Comparison of ENCODE assay signal across 34 mouse cellular contexts in genomic region chr7:122203936-122204335, GRCm38 (mm10). TPM values are rescaled to one million over a fixed set of nuclear protein-coding genes. Genes with fewer than 3 reads are reported as not detected.
DNase-seq lines count a peak whose midpoint lies in the region; ATAC-seq and TF ChIP-seq lines count a peak whose summit lies in the region.
"Had no signal": no experiment of that assay in that cellular context is flagged by ENCODE, and none has a peak within 500 bp of the region (broad histone marks: within the 10 kb centered on the region; RNA-seq: fewer than 3 reads in every experiment).

No protein-coding gene starts in this region.

- no peaks in the 10 kb centered on the region for H3K27me3 ChIP-seq in heart, embryonic 14.5 days (ENCODE audit: control insufficient read depth, insufficient read depth, low read length)
- no peaks in the 10 kb centered on the region for H3K27me3 ChIP-seq in lung, embryonic 14.5 days (ENCODE audit: insufficient read depth, low read length)
- no peaks in the 10 kb centered on the region for H3K27me3 ChIP-seq in intestine, postnatal 0 days (replicated peaks; ENCODE audit: control insufficient read depth, insufficient read depth, low read length)
- H3K27me3 ChIP-seq in forebrain, embryonic 13.5 days = no peaks in the 10 kb centered on the region
- H3K27me3 ChIP-seq: embryonic facial prominence, embryonic 13.5 days; hindbrain, embryonic 13.5 days; limb, embryonic 12.5 days; liver, embryonic 15.5 days; midbrain, embryonic 15.5 days had no signal

- H3K4me3 ChIP-seq in heart, embryonic 14.5 days (ENCODE audit: control insufficient read depth in 1 of 2, insufficient read depth in 1 of 2, low read depth in 1 of 2, low read length in 2 of 2) = no peak overlapping the region
- H3K4me3 ChIP-seq in lung, embryonic 14.5 days (ENCODE audit: low read depth, low read length) = no peak overlapping the region
- H3K4me3 ChIP-seq in intestine, postnatal 0 days (ENCODE audit: low read depth, low read length) = no peak overlapping the region
- no peak overlapping the region for H3K4me3 ChIP-seq in forebrain, embryonic 13.5 days
- H3K4me3 ChIP-seq: embryonic facial prominence, embryonic 13.5 days; forebrain, embryonic 10.5 days; hindbrain, embryonic 13.5 days; limb, embryonic 12.5 days; liver, embryonic 15.5 days; midbrain, embryonic 10.5 days; midbrain, embryonic 15.5 days; neural tube, embryonic 15.5 days had no signal

- WGBS in heart, embryonic 14.5 days = 45% methylated on average over 2 of the region's 2 CpGs
- WGBS in lung, embryonic 14.5 days = 36% methylated on average over 2 of the region's 2 CpGs
- 26% methylated on average over 2 of the region's 2 CpGs for WGBS in intestine, postnatal 0 days
- 55% methylated on average over 2 of the region's 2 CpGs for WGBS in forebrain, embryonic 13.5 days

- H3K9ac ChIP-seq in heart, embryonic 14.5 days (ENCODE audit: low read length) = no peak overlapping the region
- no peak overlapping the region for H3K9ac ChIP-seq in lung, embryonic 14.5 days
- no peak overlapping the region for H3K9ac ChIP-seq in intestine, postnatal 0 days (ENCODE audit: low read depth, low read length)
- no peak overlapping the region for H3K9ac ChIP-seq in forebrain, embryonic 13.5 days
- H3K9ac ChIP-seq: embryonic facial prominence, embryonic 13.5 days; hindbrain, embryonic 13.5 days; limb, embryonic 12.5 days; liver, embryonic 15.5 days; midbrain, embryonic 15.5 days; neural tube, embryonic 15.5 days had no signal

- no peak overlapping the region for H3K4me2 ChIP-seq in heart, embryonic 14.5 days (ENCODE audit: low read length)
- no peak overlapping the region for H3K4me2 ChIP-seq in lung, embryonic 14.5 days
- H3K4me2 ChIP-seq in intestine, postnatal 0 days (replicated peaks; ENCODE audit: low read depth) = no peak overlapping the region
- no peak overlapping the region for H3K4me2 ChIP-seq in forebrain, embryonic 13.5 days
- H3K4me2 ChIP-seq: embryonic facial prominence, embryonic 13.5 days; hindbrain, embryonic 13.5 days; limb, embryonic 12.5 days; liver, embryonic 15.5 days; midbrain, embryonic 15.5 days; neural tube, embryonic 15.5 days had no signal

- DNase-seq in heart, postnatal 25 days (ENCODE audit: low spot score) = no peak
- DNase-seq in lung, embryonic 14.5 days = peak; percentile 28
- DNase-seq in lung, postnatal 36 days = no peak
- DNase-seq in left cerebral cortex, postnatal 25 days (ENCODE audit: low spot score in 2 of 2) = no peak
- DNase-seq: adrenal gland, postnatal 25 days; B cell, adult 2 months; cerebellum, adult 11-12 months; cerebellum, adult 9-11 months; heart, postnatal 36 days; kidney, adult 9 months; kidney, postnatal 10 days; layer of hippocampus, adult 9-11 months; lung, postnatal 14 days; retina, postnatal 1 day; right cerebral cortex, postnatal 14 days; thymus, adult 18-20 months; thymus, postnatal 25 days had no signal

- H3K9me3 ChIP-seq in heart, embryonic 14.5 days (ENCODE audit: control insufficient read depth, low read length) = no peaks in the 10 kb centered on the region
- no peaks in the 10 kb centered on the region for H3K9me3 ChIP-seq in lung, embryonic 14.5 days (ENCODE audit: low read depth, low read length)
- H3K9me3 ChIP-seq in intestine, postnatal 0 days (ENCODE audit: control insufficient read depth) = no peaks in the 10 kb centered on the region
- no peaks in the 10 kb centered on the region for H3K9me3 ChIP-seq in forebrain, embryonic 13.5 days (replicated peaks)
- H3K9me3 ChIP-seq: embryonic facial prominence, embryonic 13.5 days; forebrain, embryonic 10.5 days; hindbrain, embryonic 13.5 days; limb, embryonic 12.5 days; liver, embryonic 15.5 days; midbrain, embryonic 10.5 days; midbrain, embryonic 15.5 days; neural tube, embryonic 15.5 days had no signal

- ATAC-seq in heart, embryonic 14.5 days (ENCODE audit: insufficient number of reproducible peaks, insufficient read depth, low FRiP score, low read depth) = no peak
- ATAC-seq in lung, embryonic 14.5 days (ENCODE audit: insufficient read depth) = no peak
- ATAC-seq in intestine, postnatal 0 days = peak; percentile 46; the same call in 1 of the 2 replicates
- ATAC-seq in forebrain, embryonic 13.5 days = no peak
- ATAC-seq: forebrain, embryonic 16.5 days; midbrain, embryonic 15.5 days had no signal

- H3K27ac ChIP-seq in heart, embryonic 14.5 days (replicated peaks in 1 of 2; ENCODE audit: control insufficient read depth in 1 of 2, insufficient read depth in 1 of 2, low read depth in 2 of 2, low read length in 2 of 2) = peak overlapping the region; percentile 57 to 81; a peak in 3 of 4 replicates
- H3K27ac ChIP-seq in lung, embryonic 14.5 days (ENCODE audit: low read depth) = no peak overlapping the region
- no peak overlapping the region for H3K27ac ChIP-seq in intestine, postnatal 0 days (ENCODE audit: low read depth, low read length)
- no peak overlapping the region for H3K27ac ChIP-seq in forebrain, embryonic 13.5 days
- H3K27ac ChIP-seq: embryonic facial prominence, embryonic 13.5 days; forebrain, embryonic 10.5 days; hindbrain, embryonic 13.5 days; limb, embryonic 12.5 days; liver, embryonic 15.5 days; midbrain, embryonic 10.5 days; midbrain, embryonic 15.5 days; neural tube, embryonic 15.5 days had no signal

- peaks cover 0 to 2% of the 10 kb centered on the region in 2 experiments; a peak in 2 of 4 replicates for H3K4me1 ChIP-seq in heart, embryonic 14.5 days (ENCODE audit: control insufficient read depth in 2 of 2, insufficient read depth in 2 of 2, low read length in 2 of 2)
- H3K4me1 ChIP-seq in lung, embryonic 14.5 days (ENCODE audit: insufficient read depth) = no peaks in the 10 kb centered on the region
- H3K4me1 ChIP-seq in intestine, postnatal 0 days (replicated peaks; ENCODE audit: control insufficient read depth, insufficient read depth, low read length) = no peaks in the 10 kb centered on the region; the same call in 1 of the 2 replicates
- H3K4me1 ChIP-seq in forebrain, embryonic 13.5 days = no peaks in the 10 kb centered on the region
- H3K4me1 ChIP-seq: embryonic facial prominence, embryonic 13.5 days; forebrain, embryonic 10.5 days; hindbrain, embryonic 13.5 days; limb, embryonic 12.5 days; liver, embryonic 15.5 days; midbrain, embryonic 10.5 days; midbrain, embryonic 15.5 days; neural tube, embryonic 15.5 days had no signal

- TF ChIP-seq CTCF in lung, embryonic 14.5 days (IDR thresholded peaks at IDR 0.05; ENCODE audit: low read depth) = no peak
- TF ChIP-seq CTCF in intestine, postnatal 0 days (IDR thresholded peaks at IDR 0.05; ENCODE audit: low read depth) = no peak

- H3K36me3 ChIP-seq in heart, embryonic 14.5 days (ENCODE audit: control insufficient read depth, insufficient read depth, low read length) = no peaks in the 10 kb centered on the region
- no peaks in the 10 kb centered on the region for H3K36me3 ChIP-seq in lung, embryonic 14.5 days (ENCODE audit: insufficient read depth)
- H3K36me3 ChIP-seq in intestine, postnatal 0 days (ENCODE audit: control insufficient read depth, insufficient read depth) = no peaks in the 10 kb centered on the region
- no peaks in the 10 kb centered on the region for H3K36me3 ChIP-seq in forebrain, embryonic 13.5 days (ENCODE audit: poor library complexity, severe bottlenecking)
- H3K36me3 ChIP-seq: embryonic facial prominence, embryonic 13.5 days; forebrain, embryonic 10.5 days; hindbrain, embryonic 13.5 days; limb, embryonic 12.5 days; liver, embryonic 15.5 days; midbrain, embryonic 10.5 days; midbrain, embryonic 15.5 days; neural tube, embryonic 15.5 days had no signal

- intact Hi-C loops in heart, postnatal 25 days (cut with DNase I) = no loop called here
- intact Hi-C loops in left cerebral cortex, postnatal 25 days (cut with DNase I) = no loop called here

RNA-seq across cellular contexts. Expression of gene Chp2, which starts 15.4 kb away (rescaled TPM):
- 0.23 and 1.00 TPM in 2 replicates for polyA plus RNA-seq in heart, embryonic 14.5 days (2014; fragmentation: Nextera tagmentation; extraction: Ambion mirVana)
- total RNA-seq in heart, postnatal 25 days (2021) = 1 to 10 TPM; 2.5 to 3.0 TPM
- 0.53 and 0.84 TPM in 2 replicates for polyA plus RNA-seq in lung, embryonic 14.5 days (2014; fragmentation: Nextera tagmentation; extraction: Ambion mirVana)
- polyA plus RNA-seq in intestine, postnatal 0 days (2015; fragmentation: Nextera tagmentation; extraction: Ambion mirVana) = 54.5 and 60.2 TPM in 2 replicates
- polyA plus RNA-seq in forebrain, embryonic 13.5 days (2015; fragmentation: Nextera tagmentation; extraction: Ambion mirVana) = 0.22 and 0.67 TPM in 2 replicates
- 1 to 10 TPM; 3.3 to 4.0 TPM for total RNA-seq in left cerebral cortex, postnatal 25 days (2021)
- total RNA-seq: common myeloid progenitor, adult 5-6 weeks; megakaryocyte progenitor cell, adult 5-6 weeks had no signal
- polyA plus RNA-seq: embryonic facial prominence, embryonic 13.5 days; forebrain, embryonic 10.5 days; limb, embryonic 12.5 days; midbrain, embryonic 10.5 days; stomach, embryonic 14.5 days had no signal

RNA-seq across cellular contexts. Expression of gene Ern2, which starts 17.9 kb away (rescaled TPM):
- polyA plus RNA-seq in heart, embryonic 14.5 days (2014; fragmentation: Nextera tagmentation; extraction: Ambion mirVana) = not detected in 2 replicates
- total RNA-seq in heart, postnatal 25 days (2021) = not detected
- polyA plus RNA-seq in lung, embryonic 14.5 days (2014; fragmentation: Nextera tagmentation; extraction: Ambion mirVana) = 0.16 TPM in 1 of 2 replicates, not detected in the other
- 4.0 and 4.8 TPM in 2 replicates for polyA plus RNA-seq in intestine, postnatal 0 days (2015; fragmentation: Nextera tagmentation; extraction: Ambion mirVana)
- polyA plus RNA-seq in forebrain, embryonic 13.5 days (2015; fragmentation: Nextera tagmentation; extraction: Ambion mirVana) = 0.40 and 0.57 TPM in 2 replicates
- total RNA-seq in left cerebral cortex, postnatal 25 days (2021) = under 1 TPM; 0.25 to 0.44 TPM
- total RNA-seq: common myeloid progenitor, adult 5-6 weeks; gastrocnemius, adult 8-10 months; heart, postnatal 36 days; liver, adult 2 months; megakaryocyte progenitor cell, adult 5-6 weeks had no signal
- polyA plus RNA-seq: embryonic facial prominence, embryonic 13.5 days; forebrain, embryonic 10.5 days; liver, embryonic 15.5 days; midbrain, embryonic 10.5 days had no signal

RNA-seq across cellular contexts. Expression of gene Plk1, which starts 44.7 kb away (rescaled TPM):
- 56.6 and 64.1 TPM in 2 replicates for polyA plus RNA-seq in heart, embryonic 14.5 days (2014; fragmentation: Nextera tagmentation; extraction: Ambion mirVana)
- total RNA-seq in heart, postnatal 25 days (2021) = 1 to 10 TPM in 1 of 2 experiments, under 1 TPM in 1; 0.81 to 1.2 TPM
- 141 and 160 TPM in 2 replicates for polyA plus RNA-seq in lung, embryonic 14.5 days (2014; fragmentation: Nextera tagmentation; extraction: Ambion mirVana)
- polyA plus RNA-seq in intestine, postnatal 0 days (2015; fragmentation: Nextera tagmentation; extraction: Ambion mirVana) = 20.0 and 25.0 TPM in 2 replicates
- polyA plus RNA-seq in forebrain, embryonic 13.5 days (2015; fragmentation: Nextera tagmentation; extraction: Ambion mirVana) = 118 and 124 TPM in 2 replicates
- 1 to 10 TPM; 1.4 to 2.2 TPM for total RNA-seq in left cerebral cortex, postnatal 25 days (2021)

Comparison
In these comparisons a context has a peak if more than half of its experiments do, and no peak if none do; other contexts are left out.
1. H3K27ac ChIP-seq: peak in heart, embryonic 14.5 days (2 of 2); none in lung, embryonic 14.5 days (single experiment), intestine, postnatal 0 days (single experiment) and forebrain, embryonic 13.5 days (single experiment).
2. RNA of gene Chp2, which starts 15.4 kb away (polyA plus RNA-seq): 54.5 to 60.2 TPM in intestine, postnatal 0 days; 0.53 to 0.84 TPM in lung, embryonic 14.5 days, 0.23 to 1.00 TPM in heart, embryonic 14.5 days and 0.22 to 0.67 TPM in forebrain, embryonic 13.5 days; every median in the first group is over 10 times any median in the second.